Mouse (Mus musculus) lung, adult 2 months (tissue): Measurements from ENCODE around the gene Ap5s1. TPM values are rescaled to one million over a fixed set of nuclear protein-coding genes. Genes with fewer than 3 reads are reported as not detected.

Source experiments
- DNase-seq: peaks from one replicate; pipeline ENCODE4 v3.0.0; 2022
- H3K4me1 ChIP-seq: fragments of 200-500 bp; 2 replicates; pipeline ENCODE4 v1.6.1; 2011; ENCODE audit warnings: low read length; ENCODE audit not compliant: control insufficient read depth, insufficient read depth
- H3K4me3 ChIP-seq: fragments of 200-500 bp; replicated peaks from 2 replicates; pipeline ENCODE3; 2011; ENCODE audit warnings: low read depth, mild to moderate bottlenecking, control low read depth, low read length; ENCODE audit errors: extremely low read depth
- CTCF ChIP-seq: fragments of 200-500 bp; IDR thresholded peaks from 2 replicates; pipeline ENCODE4 v1.5.1; 2011; ENCODE audit warnings: mild to moderate bottlenecking, low read length, control low read depth; ENCODE audit not compliant: insufficient read depth
- POLR2A ChIP-seq: fragments of 200-500 bp; IDR thresholded peaks from 2 replicates; pipeline ENCODE4 v1.6.1; 2011; ENCODE audit warnings: low read depth, mild to moderate bottlenecking, control low read depth, low read length, borderline replicate concordance; ENCODE audit errors: extremely low read depth
- WGBS: fragments of 180-500 bp; shearing (Covaris S2); methylation state at CpG from one replicate; pipeline ENCODE4 v1.1.7; 2018; 5-methylcytosine and 5-hydroxymethylcytosine counted together
- polyA plus RNA-seq: library from polyadenylated mRNA; depleted of rRNA; stranded (reverse); fragments of >200 nt; gene quantifications from 2 replicates; pipeline ENCODE4 v1.2.3, GENCODE M21; 2012; rRNA removed

The Ap5s1 gene
- polyA plus RNA-seq, result 44.5 and 46.4 TPM in 2 replicates

DNA sequence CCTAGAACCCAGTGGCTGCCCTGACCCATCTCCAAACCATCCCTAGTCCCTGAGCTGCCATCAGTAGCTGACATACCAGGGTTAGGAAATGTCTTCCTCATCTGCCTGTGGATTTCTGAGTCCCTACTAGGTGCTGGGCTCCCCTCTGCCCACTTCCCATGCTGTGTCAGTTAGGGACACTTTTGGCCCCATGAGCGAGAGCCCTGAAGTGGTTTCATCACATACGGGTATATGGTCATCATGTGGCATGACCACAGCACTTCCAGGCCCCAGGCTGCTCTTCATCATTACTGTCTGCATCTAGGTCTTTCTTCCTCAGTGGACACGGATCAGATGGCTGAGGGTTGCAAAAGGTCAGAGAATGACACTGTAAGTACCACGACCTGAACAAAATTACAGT, at the start of gene Ap5s1:
Ap5s1 (plus strand) TSS at position 301 of the 400 bp plus-strand sequence.
- DNase-seq, result no peak
- 80% methylated on average over 4 of the region's 4 CpGs for WGBS
- Histone ChIP-seq H3K4me1 (peaks cover 23% of the 10 kb centered on the region), H3K4me3 (no peak within 1 kb of the TSS)
- TF ChIP-seq CTCF, result no peak

DNA sequence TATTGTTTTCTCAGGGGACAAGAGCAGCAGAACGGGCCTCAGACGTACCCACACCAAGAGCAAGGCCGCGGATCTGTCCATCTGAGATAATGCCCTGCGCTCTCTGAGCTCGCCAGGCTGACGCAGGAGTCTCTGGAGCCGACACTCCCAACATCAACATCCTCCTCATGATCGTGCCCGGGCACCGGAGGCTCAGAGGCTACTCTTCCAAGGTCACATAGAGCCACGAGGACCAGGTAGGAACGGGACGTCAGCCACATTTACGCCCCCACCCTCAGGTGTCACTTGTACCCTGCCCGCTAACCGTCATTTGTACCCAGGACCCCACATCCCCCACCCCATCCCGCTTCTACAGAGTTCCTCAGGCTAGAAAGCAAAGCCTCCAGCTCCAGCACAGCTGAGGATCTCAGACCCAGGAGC, 47.4 kb upstream of the Ap5s1 start:
- Histone ChIP-seq H3K4me1 (peaks cover 2% of the 10 kb centered on the region; the same call in 1 of the 2 replicates), H3K4me3 (peak overlapping the region; percentile 70)
- no peak for TF ChIP-seq POLR2A
- no peak for TF ChIP-seq CTCF
- no peak for DNase-seq
- WGBS, result under 1% methylated on average over 18 of the region's 18 CpGs

DNA sequence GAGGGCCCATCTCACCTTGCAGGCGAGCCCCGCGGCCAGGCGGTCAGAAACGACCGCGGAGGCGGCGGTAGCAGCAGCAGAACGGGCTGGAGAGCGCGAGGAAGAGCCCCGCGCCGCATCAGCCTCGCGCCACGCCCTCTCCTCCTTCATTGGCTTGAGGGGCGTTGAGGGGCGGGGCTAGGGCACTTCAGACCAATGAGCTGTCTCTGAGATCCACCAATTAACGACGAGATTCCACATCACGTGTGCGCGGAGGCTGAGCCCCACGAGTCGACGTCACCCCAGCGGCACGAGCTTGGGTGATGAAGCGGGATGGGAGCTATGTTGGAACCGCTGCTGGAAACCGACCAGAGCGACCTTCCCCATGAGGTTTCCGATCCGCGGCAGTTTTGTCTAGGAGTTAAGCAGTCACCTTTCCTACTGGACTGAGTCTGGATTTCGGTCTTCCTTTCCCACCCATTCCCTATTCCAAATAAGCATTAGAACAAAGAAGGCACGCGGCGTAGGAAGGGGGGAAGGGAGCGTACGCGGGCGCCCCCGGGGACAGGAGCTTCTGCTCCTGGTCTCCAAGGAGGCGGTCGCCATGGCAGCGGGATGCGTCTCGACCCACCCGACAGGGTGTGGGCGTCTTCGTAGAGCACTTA, 46.8 kb upstream of the Ap5s1 start, which contains the start of gene 1700037H04Rik:
1700037H04Rik (minus strand) TSS at position 144 of the 644 bp plus-strand sequence.
- WGBS, result under 1% methylated on average over 54 of the region's 54 CpGs
- TF ChIP-seq CTCF, result no peak
- TF ChIP-seq POLR2A, result peak; percentile 98
- peaks cover 2% of the 10 kb centered on the region; the same call in 1 of the 2 replicates for H3K4me1 ChIP-seq
- peak within 1 kb of the TSS; percentile 70 for H3K4me3 ChIP-seq
- DNase-seq, result peak; percentile 92

DNA sequence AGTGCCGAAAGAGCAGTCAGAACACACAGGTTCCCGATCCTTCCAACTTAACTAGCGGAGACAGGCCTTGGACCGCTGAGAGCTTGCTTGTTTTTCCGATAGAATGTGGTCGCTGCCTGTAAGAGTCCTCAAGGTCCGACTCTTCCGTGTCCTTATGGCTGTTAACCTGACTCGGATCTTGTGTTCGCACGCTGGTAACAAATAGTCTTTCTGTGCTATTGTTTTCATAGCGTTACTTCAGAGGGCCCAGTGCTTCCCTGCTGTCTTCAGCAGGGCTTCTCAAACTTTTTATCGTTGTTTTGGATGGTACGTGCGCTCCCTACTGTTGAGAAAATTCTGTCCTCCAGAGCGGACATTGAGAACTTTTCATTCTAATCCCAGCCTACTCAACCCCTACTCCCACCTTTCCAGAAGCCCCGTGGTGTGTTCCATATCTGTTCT, 46.2 kb upstream of the Ap5s1 start:
- H3K4me3 ChIP-seq, result peak overlapping the region; percentile 68
- TF ChIP-seq CTCF (no peak), POLR2A (no peak)
- DNase-seq, result peak; percentile 42
- WGBS, result 1% methylated on average over 17 of the region's 17 CpGs
- H3K4me1 ChIP-seq, result peaks cover 2% of the 10 kb centered on the region; the same call in 1 of the 2 replicates

DNA sequence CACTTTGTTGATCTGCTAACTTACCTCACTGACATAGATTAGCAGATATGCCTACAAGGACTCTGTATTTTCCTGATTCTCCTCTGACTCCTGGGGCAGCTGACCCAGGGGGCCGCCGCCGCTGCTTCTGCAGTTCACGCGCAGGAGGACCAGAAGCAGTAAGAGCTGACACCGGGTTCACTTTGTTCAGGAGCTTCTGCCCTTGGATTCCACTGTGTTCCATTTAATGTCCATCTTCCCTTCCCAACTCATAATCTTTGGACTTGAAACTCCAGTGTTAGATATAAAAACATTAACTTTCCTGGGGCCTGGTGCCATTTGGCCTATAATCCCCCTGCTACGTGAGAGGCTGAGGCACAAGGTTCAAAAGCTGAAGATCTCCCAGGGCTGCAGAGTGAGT, 43.0 kb upstream of the Ap5s1 start:
- WGBS, result 83% methylated on average over 7 of the region's 7 CpGs
- Histone ChIP-seq H3K4me3 (no peak overlapping the region), H3K4me1 (no peaks in the 10 kb centered on the region; the same call in 1 of the 2 replicates)
- no peak for DNase-seq
- no peak for TF ChIP-seq CTCF
- TF ChIP-seq POLR2A, result no peak

DNA sequence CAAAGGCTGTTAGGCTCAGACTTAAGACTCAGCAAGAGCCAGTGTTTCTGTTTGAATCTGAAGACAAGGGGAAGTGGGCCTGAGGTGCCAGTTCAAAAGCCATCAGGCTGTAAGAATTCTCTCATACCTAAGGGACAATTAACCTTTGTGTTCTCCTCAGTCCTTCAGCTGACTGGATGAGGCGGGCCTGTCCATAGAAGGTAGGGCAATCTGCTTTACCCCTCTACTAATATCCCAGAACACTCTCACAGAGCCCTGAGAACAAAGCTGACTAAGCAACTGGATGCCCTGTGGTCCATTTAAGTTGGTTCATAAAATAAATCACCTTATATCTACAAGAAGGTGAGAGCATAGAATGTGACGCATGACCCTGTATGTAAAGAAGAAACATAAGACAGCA, 40.7 kb upstream of the Ap5s1 start:
- no peak overlapping the region for H3K4me3 ChIP-seq
- 91% methylated on average over 2 of the region's 2 CpGs for WGBS
- DNase-seq, result no peak
- TF ChIP-seq POLR2A, result no peak
- H3K4me1 ChIP-seq, result no peaks in the 10 kb centered on the region

DNA sequence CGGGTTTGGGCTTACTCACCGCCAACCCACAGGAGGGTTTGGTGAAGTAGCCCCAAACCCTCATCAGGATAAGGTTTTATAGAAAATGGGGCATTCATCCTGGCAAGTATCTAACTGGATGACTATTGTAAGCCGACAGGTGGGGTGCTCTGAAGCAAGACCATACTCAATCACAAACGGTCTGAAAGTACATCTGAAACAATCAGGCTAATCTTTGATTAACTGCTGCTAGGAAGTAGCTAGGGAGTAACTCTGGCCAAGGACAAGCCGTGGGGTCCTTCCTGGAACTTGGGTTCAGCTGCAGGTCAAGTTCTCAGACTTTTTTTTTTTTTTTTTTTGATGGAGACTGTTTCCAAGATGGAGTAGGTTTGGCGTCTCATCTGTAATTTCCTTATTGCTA, 38.9 kb upstream of the Ap5s1 start:
- no peak overlapping the region for H3K4me3 ChIP-seq
- 56% methylated on average over 6 of the region's 6 CpGs for WGBS
- H3K4me1 ChIP-seq, result no peaks in the 10 kb centered on the region
- no peak for DNase-seq
- TF ChIP-seq CTCF (no peak), POLR2A (no peak)

DNA sequence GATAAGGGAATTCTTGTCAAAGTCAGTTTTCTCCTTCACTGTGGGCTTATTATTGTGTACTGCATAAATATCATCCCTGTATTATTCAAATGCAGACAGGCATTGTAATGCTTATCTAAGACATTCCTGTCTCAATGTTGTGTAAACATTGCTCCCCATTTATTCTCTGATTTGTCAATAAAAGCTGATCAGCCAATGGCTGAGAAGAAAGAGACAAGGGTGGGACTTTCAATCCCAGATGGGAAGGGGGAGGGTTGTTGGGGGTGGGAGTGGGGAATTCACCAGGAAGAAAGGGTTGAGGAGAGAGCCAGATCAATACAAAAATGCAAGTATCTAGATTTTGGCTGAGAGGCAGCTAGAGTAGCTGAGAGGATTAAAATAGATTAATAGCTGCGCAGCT, 38.0 kb upstream of the Ap5s1 start:
- 62% methylated on average over 1 of the region's 1 CpGs for WGBS
- TF ChIP-seq CTCF, result no peak
- no peak for TF ChIP-seq POLR2A
- no peak overlapping the region for H3K4me3 ChIP-seq
- DNase-seq, result no peak
- no peaks in the 10 kb centered on the region for H3K4me1 ChIP-seq

DNA sequence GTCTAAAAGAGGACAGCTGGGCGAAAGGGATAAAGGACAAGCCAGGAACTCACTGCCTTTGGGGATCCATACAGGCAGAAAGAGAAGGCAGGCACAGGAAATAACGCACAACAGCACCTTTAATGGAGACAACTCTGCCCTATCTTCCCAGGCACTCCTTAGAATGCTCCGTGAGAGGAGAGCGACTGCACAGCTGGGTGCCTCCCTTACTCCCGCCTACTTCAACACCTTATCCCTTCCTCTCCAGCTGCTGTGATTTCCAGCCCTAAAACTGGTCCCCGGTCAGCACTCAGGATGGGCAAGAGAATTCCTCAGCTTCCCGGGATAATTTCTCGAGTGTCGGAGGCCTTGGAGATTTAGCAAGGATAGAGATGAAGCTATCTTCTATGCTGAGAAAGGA, 35.9 kb upstream of the Ap5s1 start:
- Histone ChIP-seq H3K4me3 (no peak overlapping the region), H3K4me1 (peaks cover 3% of the 10 kb centered on the region; the same call in 1 of the 2 replicates)
- no peak for TF ChIP-seq POLR2A
- TF ChIP-seq CTCF, result no peak
- WGBS, result 55% methylated on average over 9 of the region's 9 CpGs
- no peak for DNase-seq

DNA sequence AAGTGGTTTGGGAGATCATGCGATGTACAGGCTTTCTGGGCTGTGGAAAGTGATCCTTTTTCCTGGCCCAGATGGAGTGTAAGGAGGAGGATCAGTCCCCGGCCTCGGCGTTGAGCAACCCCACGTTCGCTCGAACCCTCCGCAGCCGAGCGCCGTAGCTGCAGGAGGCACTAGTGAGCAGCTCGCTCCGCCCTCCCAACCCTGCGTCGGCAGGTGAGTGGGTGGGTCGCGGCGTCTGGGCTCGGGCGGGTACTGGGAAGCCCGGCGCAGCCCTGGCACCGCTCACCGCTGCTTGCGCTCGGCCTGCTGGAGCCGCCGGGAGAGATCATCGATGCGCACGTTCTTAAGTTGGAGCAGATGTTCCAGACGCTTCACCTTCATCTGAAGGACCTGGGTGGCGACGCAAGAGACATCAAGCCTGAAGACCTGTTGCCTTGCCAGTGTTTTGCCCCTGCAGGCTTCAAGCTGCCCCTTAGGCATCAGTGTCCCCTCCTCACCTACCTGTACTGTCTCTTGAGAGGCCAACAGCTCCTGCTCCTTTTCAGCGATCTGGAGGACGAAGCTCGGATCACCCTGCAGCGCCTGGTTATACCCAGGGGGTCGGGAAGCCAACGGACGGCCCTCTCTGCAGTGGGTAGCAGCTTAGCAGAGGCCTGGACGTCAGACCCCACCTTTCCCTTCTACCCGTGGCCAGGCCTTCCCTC, 35.3 kb upstream of the Ap5s1 start:
- TF ChIP-seq POLR2A, result no peak
- no peak for TF ChIP-seq CTCF
- Histone ChIP-seq H3K4me1 (peaks cover 3% of the 10 kb centered on the region; the same call in 1 of the 2 replicates), H3K4me3 (no peak overlapping the region)
- DNase-seq, result peak; percentile 75
- WGBS, result 41% methylated on average over 43 of the region's 43 CpGs
